Mouse (Mus musculus): Measurements from ENCODE around the gene P2rx6. TPM values are rescaled to one million over a fixed set of nuclear protein-coding genes. Genes with fewer than 3 reads are reported as not detected.

Gene P2rx6
- polyA plus RNA-seq, 1 experiment from 2014 or later: 2.1 TPM

DNA sequence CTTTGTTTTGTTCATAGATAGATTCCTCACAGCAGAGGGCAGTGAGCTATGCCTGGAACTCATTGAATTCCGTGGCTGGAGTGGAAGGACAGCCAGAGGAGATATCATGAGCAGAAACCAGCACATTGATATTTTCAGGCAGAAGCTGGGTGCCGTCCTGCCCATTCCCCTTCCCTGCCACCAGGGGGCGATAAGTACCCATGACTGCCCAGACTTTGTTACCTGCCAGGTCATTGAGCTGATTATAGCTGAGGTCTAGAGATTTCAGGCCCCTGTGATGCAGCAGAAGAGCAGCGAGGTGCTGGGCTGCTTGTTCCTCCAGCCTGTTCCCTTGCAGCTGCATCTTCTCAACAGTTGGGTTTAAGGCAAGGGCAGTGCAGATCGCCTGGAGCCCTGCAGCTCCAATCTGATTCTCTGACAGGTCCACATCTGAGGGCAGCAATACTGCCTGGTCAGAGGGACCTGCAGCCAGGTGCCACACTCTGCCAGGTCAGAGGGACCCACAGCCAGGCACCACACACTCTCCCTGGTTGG, 3.7 kb upstream of the P2rx6 start:
- ATAC-seq (ENCODE audit: insufficient read depth, low FRiP score): no peak
- peak overlapping the region; percentile 15; the same call in 1 of the 2 replicates for H3K9ac ChIP-seq (ENCODE audit: low read length)
- H3K36me3 ChIP-seq (ENCODE audit: control insufficient read depth, insufficient read depth, low read length): no peaks in the 10 kb centered on the region
- H3K9me3 ChIP-seq (replicated peaks; ENCODE audit: control insufficient read depth, low read length): no peaks in the 10 kb centered on the region
- no peak overlapping the region for H3K4me3 ChIP-seq (replicated peaks; ENCODE audit: low read length)
- no peak overlapping the region for H3K27ac ChIP-seq (ENCODE audit: low read length)
- peak overlapping the region; percentile 22; the same call in 1 of the 2 replicates for H3K4me2 ChIP-seq (ENCODE audit: low read depth, low read length)
- WGBS: 1% methylated on average over 5 of the region's 5 CpGs
- H3K4me1 ChIP-seq (ENCODE audit: control insufficient read depth, insufficient read depth, low read length): peaks cover 26% of the 10 kb centered on the region
- no peaks in the 10 kb centered on the region for H3K27me3 ChIP-seq (ENCODE audit: control insufficient read depth, insufficient read depth, low read length)

DNA sequence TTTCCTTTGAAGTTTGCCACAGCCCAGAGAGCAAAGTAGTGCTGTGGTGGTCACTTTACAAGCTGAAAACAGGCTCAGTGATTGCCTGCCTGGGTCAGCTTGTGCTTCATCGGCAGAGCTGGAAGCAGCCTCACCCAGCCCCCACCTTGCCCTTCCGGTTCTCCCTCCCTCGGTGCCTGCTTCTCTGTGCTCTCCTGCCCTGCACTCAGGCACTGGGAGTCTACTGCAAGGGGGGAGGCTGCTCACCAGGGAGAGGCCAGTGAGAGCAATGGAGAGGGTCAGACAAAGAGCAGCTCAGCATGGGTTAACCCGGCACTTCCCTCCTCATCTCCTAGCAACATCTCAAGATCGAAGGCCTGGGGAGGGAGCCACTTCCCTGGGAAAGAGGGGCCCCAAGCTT, 2.9 kb upstream of the P2rx6 start:
- H3K4me1 ChIP-seq (ENCODE audit: control insufficient read depth, insufficient read depth, low read length): peaks cover 26% of the 10 kb centered on the region
- no peaks in the 10 kb centered on the region for H3K36me3 ChIP-seq (ENCODE audit: control insufficient read depth, insufficient read depth, low read length)
- H3K27me3 ChIP-seq (ENCODE audit: control insufficient read depth, insufficient read depth, low read length): no peaks in the 10 kb centered on the region
- H3K27ac ChIP-seq (ENCODE audit: low read length): no peak overlapping the region
- H3K9ac ChIP-seq (ENCODE audit: low read length): peak overlapping the region; percentile 54
- peak overlapping the region; percentile 7; the same call in 1 of the 2 replicates for H3K4me3 ChIP-seq (replicated peaks; ENCODE audit: low read length)
- ATAC-seq (ENCODE audit: insufficient read depth, low FRiP score): peak; percentile 1; the same call in 1 of the 2 replicates
- 2% methylated on average over 5 of the region's 5 CpGs for WGBS
- H3K4me2 ChIP-seq (ENCODE audit: low read depth, low read length): peak overlapping the region; percentile 22
- H3K9me3 ChIP-seq (replicated peaks; ENCODE audit: control insufficient read depth, low read length): no peaks in the 10 kb centered on the region

DNA sequence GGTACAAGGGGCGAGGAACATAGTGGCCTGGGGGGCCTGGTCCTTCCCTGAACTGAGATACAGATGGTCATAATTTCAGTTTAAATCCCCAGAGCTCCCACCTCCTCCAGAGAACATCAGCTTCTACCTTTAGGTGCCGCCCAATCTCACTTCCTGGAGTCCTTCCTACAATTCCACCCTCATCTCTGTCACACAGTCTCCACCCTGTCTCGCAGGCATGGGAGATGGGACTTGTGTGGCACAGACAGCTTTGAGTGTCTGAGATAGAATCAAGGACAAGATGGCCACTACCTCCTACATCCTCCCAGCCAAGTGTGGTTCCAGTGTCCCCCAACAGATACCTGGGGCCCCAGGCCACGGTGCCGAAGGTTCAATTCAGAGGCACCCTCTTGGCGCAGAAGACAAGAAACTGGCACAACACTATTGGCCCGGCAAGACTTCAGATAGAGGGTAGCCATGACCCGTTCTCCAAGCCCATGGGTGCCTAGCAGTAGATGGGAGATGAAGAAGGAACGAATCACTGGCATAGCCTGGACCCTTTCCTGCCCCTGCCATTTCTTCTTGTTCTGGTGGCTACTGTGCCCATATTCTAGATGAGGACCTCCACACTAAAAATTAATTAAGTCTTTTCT, 2.2 kb upstream of the P2rx6 start:
- Histone ChIP-seq H3K27me3 (ENCODE audit: control insufficient read depth, insufficient read depth, low read length) (no peaks in the 10 kb centered on the region), H3K4me2 (ENCODE audit: low read depth, low read length) (peak overlapping the region; percentile 22), H3K4me3 (replicated peaks; ENCODE audit: low read length) (0 out of 2 replicates have a peak overlapping the region, but pooled peaks have one; percentile 7), H3K36me3 (ENCODE audit: control insufficient read depth, insufficient read depth, low read length) (no peaks in the 10 kb centered on the region), H3K9ac (ENCODE audit: low read length) (0 out of 2 replicates have a peak overlapping the region, but pooled peaks have one; percentile 54), H3K9me3 (replicated peaks; ENCODE audit: control insufficient read depth, low read length) (no peaks in the 10 kb centered on the region), H3K4me1 (ENCODE audit: control insufficient read depth, insufficient read depth, low read length) (peaks cover 20% of the 10 kb centered on the region), H3K27ac (ENCODE audit: low read length) (peak overlapping the region; percentile 13; the same call in 1 of the 2 replicates)
- WGBS: 75% methylated on average over 9 of the region's 9 CpGs
- no peak for ATAC-seq (ENCODE audit: insufficient read depth, low FRiP score)

DNA sequence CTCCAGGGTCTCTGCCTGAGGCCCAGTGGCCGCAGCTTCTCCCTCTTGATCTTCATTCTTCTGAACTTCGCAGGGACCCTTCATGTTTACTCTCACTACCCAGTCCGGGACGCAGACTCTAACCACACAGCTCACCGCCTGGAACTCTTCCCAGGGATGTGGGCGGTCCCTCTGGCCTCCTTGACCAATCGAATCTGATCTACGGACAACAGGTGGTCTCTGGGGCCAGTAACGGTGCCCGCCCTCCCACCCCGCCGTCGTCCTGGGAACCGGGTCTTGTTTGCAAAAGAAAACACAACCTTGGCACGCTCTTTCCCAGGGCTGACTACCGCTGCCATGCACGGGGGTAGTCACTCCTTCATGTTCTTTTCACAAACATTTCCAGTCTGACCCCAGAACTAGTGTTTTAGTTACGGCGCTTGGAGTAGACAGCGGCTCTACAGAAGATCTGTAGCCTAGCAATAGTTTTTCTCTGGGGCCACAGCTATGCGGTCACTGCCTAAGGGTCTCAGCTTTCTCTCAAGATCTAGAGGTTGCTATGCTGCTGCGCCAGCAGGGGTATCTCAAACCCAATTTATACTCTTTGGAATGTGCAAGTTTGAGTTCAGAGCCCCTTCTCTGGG, 446 bp upstream of the P2rx6 start, which contains the start of gene Lrrc74b:
TSS of gene Lrrc74b (minus strand) at position 120 of the 623 bp plus-strand sequence.
- Histone ChIP-seq H3K4me2 (ENCODE audit: low read depth, low read length) (peak within 1 kb of the TSS; percentile 57), H3K4me3 (replicated peaks; ENCODE audit: low read length) (peak within 1 kb of the TSS; percentile 24), H3K9me3 (replicated peaks; ENCODE audit: control insufficient read depth, low read length) (no peaks in the 10 kb centered on the region), H3K9ac (ENCODE audit: low read length) (peak within 1 kb of the TSS; percentile 59), H3K27me3 (ENCODE audit: control insufficient read depth, insufficient read depth, low read length) (no peaks in the 10 kb centered on the region), H3K36me3 (ENCODE audit: control insufficient read depth, insufficient read depth, low read length) (no peaks in the 10 kb centered on the region), H3K4me1 (ENCODE audit: control insufficient read depth, insufficient read depth, low read length) (peaks cover 17% of the 10 kb centered on the region), H3K27ac (ENCODE audit: low read length) (peak within 1 kb of the TSS; percentile 84)
- peak; percentile 90 for ATAC-seq (ENCODE audit: insufficient read depth, low FRiP score)
- 2% methylated on average over 22 of the region's 22 CpGs for WGBS

DNA sequence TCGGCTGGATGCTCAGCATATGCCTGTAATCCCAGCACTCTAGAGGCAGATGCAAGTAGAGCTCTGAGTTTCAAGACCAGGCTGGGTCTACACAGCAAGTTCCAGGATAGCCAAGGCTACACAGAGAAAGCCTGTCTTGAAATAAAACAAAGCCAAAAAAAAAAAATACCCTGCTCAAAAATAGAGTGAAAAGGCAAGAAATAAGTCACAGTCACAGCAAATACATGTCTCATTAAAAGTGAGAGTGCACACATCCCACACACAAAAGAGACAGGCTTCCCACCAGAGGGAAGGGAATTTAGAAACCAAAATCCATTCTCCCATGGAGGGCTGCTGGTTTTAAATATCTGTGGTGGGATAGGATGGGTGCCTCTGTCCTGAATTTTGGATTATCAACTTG, 1.9 kb downstream of the P2rx6 start:
- H3K4me2 ChIP-seq (ENCODE audit: low read depth, low read length): no peak overlapping the region
- H3K27me3 ChIP-seq (ENCODE audit: control insufficient read depth, insufficient read depth, low read length): no peaks in the 10 kb centered on the region
- H3K36me3 ChIP-seq (ENCODE audit: control insufficient read depth, insufficient read depth, low read length): no peaks in the 10 kb centered on the region
- no peaks in the 10 kb centered on the region for H3K9me3 ChIP-seq (replicated peaks; ENCODE audit: control insufficient read depth, low read length)
- H3K27ac ChIP-seq (ENCODE audit: low read length): no peak overlapping the region
- H3K4me1 ChIP-seq (ENCODE audit: control insufficient read depth, insufficient read depth, low read length): peaks cover 12% of the 10 kb centered on the region
- no peak overlapping the region for H3K9ac ChIP-seq (ENCODE audit: low read length)
- no peak for ATAC-seq (ENCODE audit: insufficient read depth, low FRiP score)
- WGBS: 15% methylated on average over 1 of the region's 1 CpGs
- no peak overlapping the region for H3K4me3 ChIP-seq (replicated peaks; ENCODE audit: low read length)

DNA sequence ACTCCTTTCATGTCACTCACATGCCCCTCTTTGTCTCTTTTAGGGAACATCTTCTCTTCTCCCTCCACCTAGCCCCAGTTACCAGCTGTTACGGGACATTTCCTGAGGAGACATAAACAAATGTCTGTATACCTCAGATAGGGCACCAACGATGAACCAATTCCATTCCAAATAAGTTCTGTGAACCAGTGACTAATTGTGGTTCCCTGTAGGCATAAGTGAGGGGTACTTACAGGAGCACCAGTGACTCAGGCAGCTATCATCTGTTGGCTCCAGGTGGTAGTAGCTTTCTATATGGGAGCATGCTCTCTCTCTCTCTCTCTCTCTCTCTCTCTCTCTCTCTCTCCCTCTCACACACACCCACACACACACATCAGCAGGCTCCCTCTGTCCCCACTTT, 2.5 kb downstream of the P2rx6 start:
- no peak for ATAC-seq (ENCODE audit: insufficient read depth, low FRiP score)
- Histone ChIP-seq H3K27me3 (ENCODE audit: control insufficient read depth, insufficient read depth, low read length) (no peaks in the 10 kb centered on the region), H3K4me2 (ENCODE audit: low read depth, low read length) (no peak overlapping the region), H3K27ac (ENCODE audit: low read length) (no peak overlapping the region), H3K4me3 (replicated peaks; ENCODE audit: low read length) (no peak overlapping the region), H3K9me3 (replicated peaks; ENCODE audit: control insufficient read depth, low read length) (no peaks in the 10 kb centered on the region), H3K9ac (ENCODE audit: low read length) (no peak overlapping the region), H3K4me1 (ENCODE audit: control insufficient read depth, insufficient read depth, low read length) (peaks cover 5% of the 10 kb centered on the region; the same call in 1 of the 2 replicates), H3K36me3 (ENCODE audit: control insufficient read depth, insufficient read depth, low read length) (no peaks in the 10 kb centered on the region)
- 44% methylated on average over 2 of the region's 2 CpGs for WGBS

DNA sequence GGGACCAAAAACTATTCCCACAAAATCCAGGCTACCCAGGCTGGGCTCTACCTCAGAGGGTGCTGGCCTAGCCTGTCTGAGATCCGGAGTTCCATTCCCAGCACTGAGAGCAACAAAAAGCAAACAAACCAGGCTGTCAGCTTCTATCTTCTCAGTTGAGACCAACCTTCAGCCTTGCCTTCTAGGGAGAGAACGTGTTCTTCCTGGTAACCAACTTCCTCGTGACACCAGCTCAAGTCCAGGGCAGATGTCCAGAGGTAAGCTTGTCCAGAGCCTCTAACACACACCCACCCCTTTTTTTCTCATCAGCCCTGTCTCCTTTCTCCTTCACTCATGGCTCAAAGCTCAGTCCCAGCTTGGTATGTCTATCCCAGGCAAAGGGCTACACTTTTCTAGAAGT, 3.1 kb downstream of the P2rx6 start:
- ATAC-seq (ENCODE audit: insufficient read depth, low FRiP score): no peak
- Histone ChIP-seq H3K9ac (ENCODE audit: low read length) (no peak overlapping the region), H3K4me2 (ENCODE audit: low read depth, low read length) (no peak overlapping the region), H3K9me3 (replicated peaks; ENCODE audit: control insufficient read depth, low read length) (no peaks in the 10 kb centered on the region), H3K27me3 (ENCODE audit: control insufficient read depth, insufficient read depth, low read length) (no peaks in the 10 kb centered on the region), H3K27ac (ENCODE audit: low read length) (no peak overlapping the region), H3K4me1 (ENCODE audit: control insufficient read depth, insufficient read depth, low read length) (peaks cover 4% of the 10 kb centered on the region; the same call in 1 of the 2 replicates), H3K36me3 (ENCODE audit: control insufficient read depth, insufficient read depth, low read length) (no peaks in the 10 kb centered on the region), H3K4me3 (replicated peaks; ENCODE audit: low read length) (no peak overlapping the region)
- 51% methylated on average over 3 of the region's 3 CpGs for WGBS

DNA sequence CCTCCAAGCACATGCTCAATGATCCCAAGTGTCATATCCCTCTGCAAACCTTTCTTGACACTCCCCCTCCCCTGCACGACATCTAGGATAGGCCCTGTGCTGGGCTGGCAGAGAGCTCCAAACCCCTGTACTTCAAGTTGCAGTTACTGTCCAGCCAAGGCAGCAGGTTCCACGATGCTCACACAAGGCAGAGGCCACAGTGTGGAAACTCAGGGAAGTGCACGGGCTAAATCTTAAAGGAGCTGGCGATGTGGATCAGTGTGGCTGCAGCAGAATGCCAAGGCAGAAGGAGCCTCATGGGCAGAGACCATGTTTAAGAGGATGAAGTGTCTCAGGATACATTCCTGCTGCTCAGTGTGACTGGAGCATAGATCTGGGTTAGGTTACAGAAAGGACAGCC, 4.5 kb downstream of the P2rx6 start:
- Histone ChIP-seq H3K27ac (ENCODE audit: low read length) (no peak overlapping the region), H3K4me1 (ENCODE audit: control insufficient read depth, insufficient read depth, low read length) (peaks cover 4% of the 10 kb centered on the region; the same call in 1 of the 2 replicates), H3K4me3 (replicated peaks; ENCODE audit: low read length) (no peak overlapping the region), H3K9me3 (replicated peaks; ENCODE audit: control insufficient read depth, low read length) (no peaks in the 10 kb centered on the region), H3K36me3 (ENCODE audit: control insufficient read depth, insufficient read depth, low read length) (no peaks in the 10 kb centered on the region), H3K4me2 (ENCODE audit: low read depth, low read length) (no peak overlapping the region), H3K9ac (ENCODE audit: low read length) (no peak overlapping the region), H3K27me3 (ENCODE audit: control insufficient read depth, insufficient read depth, low read length) (no peaks in the 10 kb centered on the region)
- no peak for ATAC-seq (ENCODE audit: insufficient read depth, low FRiP score)
- 29% methylated on average over 4 of the region's 4 CpGs for WGBS

Data from stomach, embryonic 16.5 days (tissue).